Mouse (Mus musculus) forebrain, postnatal 0 days (tissue): Measurements from ENCODE around the gene Ccnb1ip1. TPM values are rescaled to one million over a fixed set of nuclear protein-coding genes. Genes with fewer than 3 reads are reported as not detected.

Experiments
- ATAC-seq: fragments of 200-750 bp; cut with Nextera tagmentation; 2 replicates; pipeline ENCODE4 v1.8.0; 2017; ENCODE audit warnings: mild to moderate bottlenecking, moderate library complexity
- DNase-seq: peaks from one replicate; pipeline ENCODE4 v3.0.0-alpha.2; 2015
- H3K27ac ChIP-seq: fragments of 300-500 bp; sonication (generic); 2 replicates; pipeline ENCODE4 v1.5.1; 2014; ENCODE audit warnings: low read depth, mild to moderate bottlenecking, antibody characterized with exemption, low read length, moderate library complexity, mixed read lengths
- H3K27me3 ChIP-seq: fragments of 300-500 bp; sonication (generic); 2 replicates; pipeline ENCODE4 v1.6.1; 2014; ENCODE audit warnings: mild to moderate bottlenecking, low read length, mixed read lengths; ENCODE audit not compliant: insufficient read depth
- H3K36me3 ChIP-seq: fragments of 300-500 bp; sonication (generic); 2 replicates; pipeline ENCODE4 v1.6.1; 2014; ENCODE audit warnings: mild to moderate bottlenecking, moderate library complexity; ENCODE audit not compliant: insufficient read depth
- H3K4me1 ChIP-seq: fragments of 300-500 bp; sonication (generic); 2 replicates; pipeline ENCODE4 v1.6.1; 2014; ENCODE audit warnings: antibody characterized with exemption; ENCODE audit not compliant: insufficient read depth
- H3K4me2 ChIP-seq: fragments of 300-500 bp; sonication (generic); 2 replicates; pipeline ENCODE4 v1.6.1; 2014; ENCODE audit warnings: low read depth, mild to moderate bottlenecking, moderate library complexity
- H3K4me3 ChIP-seq: fragments of 300-500 bp; sonication (generic); 2 replicates; pipeline ENCODE4 v1.5.1; 2014; ENCODE audit warnings: low read depth, low read length, mixed read lengths
- H3K9ac ChIP-seq: fragments of 300-500 bp; sonication (generic); 2 replicates; pipeline ENCODE4 v1.6.1; 2014; ENCODE audit warnings: mild to moderate bottlenecking
- H3K9me3 ChIP-seq: fragments of 300-500 bp; sonication (generic); 2 replicates; pipeline ENCODE4 v1.6.1; 2016; ENCODE audit warnings: low read length
- CTCF ChIP-seq: sonication (generic); IDR thresholded peaks from 2 replicates; pipeline ENCODE4 v1.5.1; 2016; ENCODE audit warnings: antibody characterized with exemption, control low read depth, low read depth
- WGBS: fragments of 180-500 bp; shearing (Covaris S2); extraction: QIAGEN DNeasy Blood & Tissue Kit; methylation state at CpG from one replicate; pipeline ENCODE4 v1.1.7; 2014; 5-methylcytosine and 5-hydroxymethylcytosine counted together
- polyA plus RNA-seq: library from polyadenylated mRNA; unstranded; fragments of >200 nt; fragmentation: Nextera tagmentation; extraction: Ambion mirVana; gene quantifications from 2 replicates; pipeline ENCODE4 v1.2.1, GENCODE M21; 2015
- total RNA-seq: library from RNA; depleted of rRNA; stranded (reverse); fragments of >200 nt; gene quantifications from 2 replicates; pipeline ENCODE4 v1.2.3, GENCODE M21; 2014; rRNA removed

Ccnb1ip1 gene
- total RNA-seq, result 0.19 TPM in 1 of 2 replicates, not detected in the other
- polyA plus RNA-seq, result 0.09 TPM in 1 of 2 replicates, not detected in the other

- Histone ChIP-seq H3K4me3 (peak within 1 kb of the TSS; percentile 67), H3K36me3 (peaks cover 4% of the 10 kb centered on the region), H3K27ac (peak within 1 kb of the TSS; percentile 93), H3K27me3 (no peaks in the 10 kb centered on the region), H3K4me2 (peak within 1 kb of the TSS; percentile 69), H3K9me3 (no peaks in the 10 kb centered on the region), H3K9ac (peak within 1 kb of the TSS; percentile 87), H3K4me1 (no peaks in the 10 kb centered on the region)
- DNase-seq (peak; percentile 99), ATAC-seq (peak; percentile 97)
- 2% methylated on average over 42 of the region's 42 CpGs for WGBS
- no peak for TF ChIP-seq CTCF
These were observed at the start of gene Ccnb1ip1, which contains the start of gene Parp2 for GRCm38 (mm10) chr14:50807487-50808072. Gene Ccnb1ip1, minus strand, starts transcription at chr14:50807732. Gene Parp2, plus strand, starts transcription at chr14:50807841.

DNA sequence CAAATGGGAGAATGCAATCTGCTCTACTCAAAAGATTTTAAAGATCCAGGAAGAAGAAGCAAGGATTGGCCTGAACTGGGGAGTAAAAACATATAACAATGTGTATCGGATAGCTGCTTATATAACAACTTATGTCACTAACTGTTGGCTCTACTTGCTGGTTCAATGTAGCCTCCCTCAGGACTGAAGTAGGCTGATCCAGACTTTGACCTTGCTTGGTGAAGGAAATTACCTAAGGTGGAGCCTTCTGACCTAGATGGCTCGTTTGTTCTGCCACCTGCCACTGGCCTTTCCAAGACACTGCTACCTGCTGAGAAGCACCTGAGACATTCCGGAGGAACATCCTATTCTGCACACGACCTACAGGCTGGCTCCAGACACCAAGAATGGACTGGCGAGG lies 48.3 kb upstream of the Ccnb1ip1 start:
- no peak overlapping the region for H3K27ac ChIP-seq
- 86% methylated on average over 5 of the region's 5 CpGs for WGBS
- no peaks in the 10 kb centered on the region for H3K36me3 ChIP-seq
- no peak overlapping the region for H3K9ac ChIP-seq
- H3K9me3 ChIP-seq, result no peaks in the 10 kb centered on the region
- ATAC-seq, result no peak
- no peaks in the 10 kb centered on the region for H3K4me1 ChIP-seq
- H3K4me2 ChIP-seq, result no peak overlapping the region
- H3K4me3 ChIP-seq, result no peak overlapping the region
- DNase-seq, result no peak
- H3K27me3 ChIP-seq, result no peaks in the 10 kb centered on the region
- no peak for TF ChIP-seq CTCF

DNA sequence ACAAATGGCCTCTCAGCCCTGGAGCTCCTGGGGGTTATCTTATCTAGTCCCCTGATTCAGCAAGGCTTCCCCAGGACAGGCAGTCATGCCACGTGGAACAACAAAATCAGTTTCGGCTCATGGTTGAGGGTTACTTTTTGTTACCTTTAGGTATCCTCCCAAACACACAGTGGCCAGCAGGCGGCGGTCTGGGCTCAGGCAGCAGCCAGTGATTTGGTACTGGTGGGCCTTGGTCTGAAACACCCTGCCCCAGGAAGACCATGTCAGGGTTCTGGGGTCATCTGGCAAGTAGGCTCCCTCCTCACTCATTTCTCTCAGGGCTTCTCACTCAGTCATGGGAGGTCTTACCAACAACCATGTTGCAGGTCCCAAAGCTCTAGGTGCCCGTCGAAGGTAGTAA lies 29.7 kb upstream of the Ccnb1ip1 start:
- no peaks in the 10 kb centered on the region for H3K36me3 ChIP-seq
- no peak overlapping the region for H3K27ac ChIP-seq
- no peak overlapping the region for H3K4me3 ChIP-seq
- peak; percentile 43; the same call in 1 of the 2 replicates for TF ChIP-seq CTCF
- no peak for DNase-seq
- H3K27me3 ChIP-seq, result no peaks in the 10 kb centered on the region
- no peaks in the 10 kb centered on the region for H3K4me1 ChIP-seq
- H3K4me2 ChIP-seq, result no peak overlapping the region
- no peak overlapping the region for H3K9ac ChIP-seq
- no peaks in the 10 kb centered on the region for H3K9me3 ChIP-seq
- 69% methylated on average over 6 of the region's 6 CpGs for WGBS
- ATAC-seq, result no peak

GRCm38 (mm10) chr14:50834435-50834834 lies 26.9 kb upstream of the Ccnb1ip1 start:
- WGBS, result 55% methylated on average over 2 of the region's 2 CpGs
- Histone ChIP-seq H3K27ac (no peak overlapping the region), H3K27me3 (no peaks in the 10 kb centered on the region), H3K4me3 (no peak overlapping the region), H3K9me3 (no peaks in the 10 kb centered on the region), H3K9ac (no peak overlapping the region), H3K4me1 (no peaks in the 10 kb centered on the region), H3K36me3 (no peaks in the 10 kb centered on the region), H3K4me2 (no peak overlapping the region)
- ATAC-seq, result no peak
- no peak for DNase-seq
- TF ChIP-seq CTCF, result no peak

DNA sequence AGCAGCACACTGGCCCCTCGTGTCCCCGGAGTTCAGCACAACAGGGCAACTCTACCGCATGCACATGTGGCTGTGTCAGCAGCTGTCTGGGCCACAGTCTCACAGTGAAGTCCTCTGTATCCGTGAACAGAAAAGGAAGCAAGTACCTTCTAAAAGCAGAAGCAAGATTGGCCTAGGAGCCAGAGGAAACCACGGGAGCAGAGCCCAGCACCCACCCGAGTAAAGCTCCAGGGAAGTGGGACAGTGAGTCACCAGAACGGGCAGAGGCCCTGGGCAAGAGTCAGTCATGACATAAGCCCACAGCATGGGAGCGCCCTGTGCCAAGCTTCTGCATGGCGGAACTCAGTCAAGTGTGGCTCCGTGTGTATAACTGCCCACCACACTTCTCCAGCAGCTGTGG lies 26.4 kb upstream of the Ccnb1ip1 start:
- Histone ChIP-seq H3K9me3 (no peaks in the 10 kb centered on the region), H3K27ac (no peak overlapping the region), H3K27me3 (no peaks in the 10 kb centered on the region), H3K4me2 (no peak overlapping the region), H3K4me1 (no peaks in the 10 kb centered on the region), H3K9ac (no peak overlapping the region), H3K4me3 (no peak overlapping the region), H3K36me3 (no peaks in the 10 kb centered on the region)
- no peak for TF ChIP-seq CTCF
- WGBS, result 81% methylated on average over 10 of the region's 10 CpGs
- ATAC-seq, result no peak
- no peak for DNase-seq

DNA sequence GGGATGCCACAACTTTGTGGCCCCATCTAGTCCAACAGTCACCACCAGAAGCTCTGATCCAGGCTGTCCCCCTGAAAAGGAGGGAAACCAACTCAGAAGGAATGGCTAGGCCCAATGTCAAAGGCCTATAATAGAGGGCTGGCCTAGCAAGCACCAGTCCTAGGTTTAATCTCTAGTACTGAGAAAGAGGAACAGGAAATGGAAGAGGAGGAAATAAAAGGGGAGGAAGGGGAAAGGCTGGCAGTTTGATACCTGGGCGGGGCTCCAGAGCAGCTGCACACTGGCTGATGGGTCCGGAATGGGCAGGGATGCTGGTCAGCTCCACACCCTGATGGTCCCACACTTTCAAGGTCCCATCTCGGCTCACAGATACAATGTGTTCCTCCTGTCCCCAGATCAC lies 22.3 kb upstream of the Ccnb1ip1 start:
- no peak overlapping the region for H3K4me3 ChIP-seq
- no peak overlapping the region for H3K27ac ChIP-seq
- H3K4me1 ChIP-seq, result no peaks in the 10 kb centered on the region
- H3K9me3 ChIP-seq, result no peaks in the 10 kb centered on the region
- H3K27me3 ChIP-seq, result no peaks in the 10 kb centered on the region
- DNase-seq (no peak), ATAC-seq (no peak)
- no peaks in the 10 kb centered on the region for H3K36me3 ChIP-seq
- 80% methylated on average over 3 of the region's 3 CpGs for WGBS
- no peak overlapping the region for H3K9ac ChIP-seq
- TF ChIP-seq CTCF, result no peak
- H3K4me2 ChIP-seq, result no peak overlapping the region

DNA sequence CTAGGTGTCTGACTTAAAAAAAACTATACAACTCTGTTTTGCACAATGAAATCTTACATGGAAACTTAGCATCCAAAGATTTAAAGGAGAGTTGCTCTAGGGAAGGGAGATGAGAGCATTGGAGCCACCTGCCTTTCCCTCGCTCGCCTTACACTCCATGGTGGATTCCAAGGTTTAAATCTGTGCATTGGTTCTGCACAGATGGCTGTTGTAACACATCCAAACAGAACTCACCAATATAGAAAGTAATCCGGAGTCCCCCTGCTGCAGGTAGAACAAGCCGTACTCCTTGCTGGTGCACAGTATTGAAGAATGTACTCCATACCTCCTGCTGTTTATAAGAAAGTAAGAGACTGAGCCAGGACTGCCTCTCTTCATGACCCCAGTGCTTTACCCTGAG lies 19.0 kb upstream of the Ccnb1ip1 start:
- TF ChIP-seq CTCF, result no peak
- Histone ChIP-seq H3K36me3 (peaks cover 10% of the 10 kb centered on the region), H3K4me1 (no peaks in the 10 kb centered on the region), H3K27me3 (no peaks in the 10 kb centered on the region), H3K27ac (no peak overlapping the region), H3K4me2 (no peak overlapping the region), H3K9me3 (no peaks in the 10 kb centered on the region), H3K4me3 (no peak overlapping the region), H3K9ac (no peak overlapping the region)
- WGBS, result 84% methylated on average over 4 of the region's 4 CpGs
- ATAC-seq (peak; percentile 36; the same call in 1 of the 2 replicates), DNase-seq (peak; percentile 2)
